Comparison of ENCODE assay signal across 17 mouse cellular contexts in the genomic region with DNA sequence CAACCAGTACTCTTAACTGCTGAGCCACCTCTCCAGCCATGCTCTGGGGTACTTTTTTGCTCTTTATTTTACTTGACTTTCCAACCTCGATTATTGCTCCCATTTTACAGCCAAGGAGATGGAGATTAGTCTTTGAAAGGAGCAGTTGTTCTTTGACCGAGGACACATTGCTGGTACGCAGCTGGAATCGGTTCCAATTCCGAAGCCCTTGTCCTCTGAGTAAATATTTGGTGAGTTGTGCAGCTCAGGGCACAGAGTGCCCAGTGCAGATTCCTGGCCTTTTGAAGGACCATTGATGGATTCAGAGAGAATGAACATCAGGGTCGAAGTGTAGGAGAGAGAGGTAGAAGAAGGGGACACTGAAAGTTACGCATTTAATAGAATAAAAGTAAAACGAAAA. TPM values are rescaled to one million over a fixed set of nuclear protein-coding genes. Genes with fewer than 3 reads are reported as not detected.
DNase-seq lines count a peak whose midpoint lies in the region; ATAC-seq lines count a peak whose summit lies in the region.
"Had no signal": no experiment of that assay in that cellular context is flagged by ENCODE, and none has a peak within 500 bp of the region (broad histone marks: within the 10 kb centered on the region; RNA-seq: fewer than 3 reads in every experiment).

No protein-coding gene starts in this region.

- H3K36me3 ChIP-seq in kidney, embryonic 14.5 days (ENCODE audit: control insufficient read depth, insufficient read depth, low read length), result peaks cover 6% of the 10 kb centered on the region; the same call in 1 of the 2 replicates
- H3K36me3 ChIP-seq in midbrain, embryonic 15.5 days (replicated peaks), result 0 out of 2 replicates have a peak, but pooled peaks cover under 1% of the 10 kb centered on the region
- no peaks in the 10 kb centered on the region; the same call in 1 of the 2 replicates for H3K36me3 ChIP-seq in midbrain, embryonic 16.5 days (ENCODE audit: control insufficient read depth, insufficient read depth, low read length)

- H3K27me3 ChIP-seq in kidney, embryonic 14.5 days (ENCODE audit: control insufficient read depth, insufficient read depth, low read length), result no peaks in the 10 kb centered on the region
- H3K27me3 ChIP-seq in midbrain, embryonic 15.5 days (replicated peaks), result no peaks in the 10 kb centered on the region
- no peaks in the 10 kb centered on the region for H3K27me3 ChIP-seq in midbrain, embryonic 16.5 days (ENCODE audit: control insufficient read depth, insufficient read depth, low read depth, low read length)
- H3K27me3 ChIP-seq: embryonic facial prominence, embryonic 12.5 days had no signal

- H3K9ac ChIP-seq in kidney, embryonic 14.5 days (ENCODE audit: low read depth, low read length), result no peak overlapping the region
- no peak overlapping the region for H3K9ac ChIP-seq in midbrain, embryonic 15.5 days
- no peak overlapping the region for H3K9ac ChIP-seq in midbrain, embryonic 16.5 days (ENCODE audit: low read depth, low read length)
- H3K9ac ChIP-seq: embryonic facial prominence, embryonic 12.5 days had no signal

- WGBS in kidney, embryonic 14.5 days, result 90% methylated on average over 8 of the region's 8 CpGs
- 92% methylated on average over 8 of the region's 8 CpGs for WGBS in midbrain, embryonic 15.5 days
- WGBS in midbrain, embryonic 16.5 days, result 88% methylated on average over 8 of the region's 8 CpGs

- ATAC-seq in kidney, embryonic 14.5 days (ENCODE audit: low FRiP score, low TSS enrichment), result no peak
- ATAC-seq in midbrain, embryonic 15.5 days (replicated peaks), result no peak
- ATAC-seq in midbrain, embryonic 16.5 days, result no peak

- H3K27ac ChIP-seq in kidney, embryonic 14.5 days (ENCODE audit: low read depth, low read length), result no peak overlapping the region
- no peak overlapping the region for H3K27ac ChIP-seq in midbrain, embryonic 15.5 days
- H3K27ac ChIP-seq in midbrain, embryonic 16.5 days (ENCODE audit: low read length), result no peak overlapping the region
- H3K27ac ChIP-seq: embryonic facial prominence, embryonic 12.5 days had no signal

- H3K4me3 ChIP-seq in kidney, embryonic 14.5 days (ENCODE audit: low read length), result no peak overlapping the region
- H3K4me3 ChIP-seq in midbrain, embryonic 15.5 days, result 0 out of 2 replicates have a peak overlapping the region, but pooled peaks have one; percentile 78
- no peak overlapping the region for H3K4me3 ChIP-seq in midbrain, embryonic 16.5 days (ENCODE audit: low read depth, low read length)

- H3K4me2 ChIP-seq in kidney, embryonic 14.5 days (replicated peaks; ENCODE audit: low read depth, low read length), result no peak overlapping the region
- H3K4me2 ChIP-seq in midbrain, embryonic 15.5 days, result peak overlapping the region; percentile 81; the same call in 1 of the 2 replicates
- no peak overlapping the region for H3K4me2 ChIP-seq in midbrain, embryonic 16.5 days (ENCODE audit: low read length)

- DNase-seq in kidney, adult 8-10 months, result peak; percentile 66 to 75
- DNase-seq in kidney, postnatal 36 days, result peak; percentile 64 to 72
- DNase-seq in yolk sac, embryonic 10.5 days (ENCODE audit: low spot score), result peak; percentile 33
- DNase-seq in heart, adult 18-20 months, result no peak
- DNase-seq: cerebellum, adult 11-12 months; heart, postnatal 14 days; right cerebral cortex, postnatal 14 days; thymus, adult 18-20 months had no signal

- no peaks in the 10 kb centered on the region for H3K4me1 ChIP-seq in kidney, embryonic 14.5 days (ENCODE audit: control insufficient read depth, insufficient read depth, low read length)
- H3K4me1 ChIP-seq in midbrain, embryonic 15.5 days, result peaks cover 25% of the 10 kb centered on the region
- peaks cover 13% of the 10 kb centered on the region for H3K4me1 ChIP-seq in midbrain, embryonic 16.5 days (ENCODE audit: control insufficient read depth, insufficient read depth, low read length)

- H3K9me3 ChIP-seq in kidney, embryonic 14.5 days (ENCODE audit: control insufficient read depth, low read length), result no peaks in the 10 kb centered on the region
- no peaks in the 10 kb centered on the region for H3K9me3 ChIP-seq in midbrain, embryonic 15.5 days
- H3K9me3 ChIP-seq in midbrain, embryonic 16.5 days (replicated peaks; ENCODE audit: control insufficient read depth, low read length, poor library complexity, severe bottlenecking), result no peaks in the 10 kb centered on the region
- H3K9me3 ChIP-seq: embryonic facial prominence, embryonic 12.5 days had no signal

RNA-seq across cellular contexts. Expression of a gene that starts 1.8 kb away (rescaled TPM):
- 59.7 and 70.8 TPM in 2 replicates for polyA plus RNA-seq in kidney, embryonic 14.5 days (2014; fragmentation: Nextera tagmentation; extraction: Ambion mirVana)
- polyA plus RNA-seq in midbrain, embryonic 15.5 days (2015; fragmentation: Nextera tagmentation; extraction: Ambion mirVana), result 102 TPM in 2 replicates
- 94.9 and 95.7 TPM in 2 replicates for polyA plus RNA-seq in midbrain, embryonic 16.5 days (2015; fragmentation: Nextera tagmentation; extraction: Ambion mirVana)
- total RNA-seq in heart, adult 18-20 months (2021), result 10 to 100 TPM; 12.3 to 13.6 TPM

RNA-seq across cellular contexts. Expression of a gene that starts 18.1 kb away (rescaled TPM):
- polyA plus RNA-seq in kidney, embryonic 14.5 days (2014; fragmentation: Nextera tagmentation; extraction: Ambion mirVana), result 15.3 and 20.9 TPM in 2 replicates
- polyA plus RNA-seq in midbrain, embryonic 15.5 days (2015; fragmentation: Nextera tagmentation; extraction: Ambion mirVana), result 26.3 and 28.1 TPM in 2 replicates
- polyA plus RNA-seq in midbrain, embryonic 16.5 days (2015; fragmentation: Nextera tagmentation; extraction: Ambion mirVana), result 22.5 and 23.1 TPM in 2 replicates
- 10 to 100 TPM; 31.3 to 32.3 TPM for total RNA-seq in heart, adult 18-20 months (2021)

RNA-seq across cellular contexts. Expression of a gene that starts 23.0 kb away (rescaled TPM):
- polyA plus RNA-seq in kidney, embryonic 14.5 days (2014; fragmentation: Nextera tagmentation; extraction: Ambion mirVana), result not detected in 2 replicates
- not detected in 2 replicates for polyA plus RNA-seq in midbrain, embryonic 15.5 days (2015; fragmentation: Nextera tagmentation; extraction: Ambion mirVana)
- not detected in 2 replicates for polyA plus RNA-seq in midbrain, embryonic 16.5 days (2015; fragmentation: Nextera tagmentation; extraction: Ambion mirVana)
- not detected for total RNA-seq in heart, adult 18-20 months (2021)
- total RNA-seq: gastrocnemius, adult 18-20 months; heart, adult 8-10 months; heart, postnatal 14 days; left cerebral cortex, postnatal 14 days; monocyte, adult 5-6 weeks had no signal
- polyA plus RNA-seq: embryonic facial prominence, embryonic 12.5 days; lung, embryonic 16.5 days had no signal

RNA-seq across cellular contexts. Expression of a gene that starts 48.2 kb away (rescaled TPM):
- polyA plus RNA-seq in kidney, embryonic 14.5 days (2014; fragmentation: Nextera tagmentation; extraction: Ambion mirVana), result not detected in 2 replicates
- not detected in 2 replicates for polyA plus RNA-seq in midbrain, embryonic 15.5 days (2015; fragmentation: Nextera tagmentation; extraction: Ambion mirVana)
- not detected in 2 replicates for polyA plus RNA-seq in midbrain, embryonic 16.5 days (2015; fragmentation: Nextera tagmentation; extraction: Ambion mirVana)
- total RNA-seq in heart, adult 18-20 months (2021), result not detected
- total RNA-seq: gastrocnemius, adult 18-20 months; heart, adult 8-10 months; heart, postnatal 14 days; left cerebral cortex, postnatal 14 days; monocyte, adult 5-6 weeks had no signal
- polyA plus RNA-seq: embryonic facial prominence, embryonic 12.5 days; lung, embryonic 16.5 days had no signal

Comparison
In these comparisons a context has a peak if more than half of its experiments do, and no peak if none do; other contexts are left out.
1. DNase-seq: peak in kidney, adult 8-10 months (2 of 2), kidney, postnatal 36 days (2 of 2) and yolk sac, embryonic 10.5 days (single experiment); none in heart, adult 18-20 months (0 of 2).